Mouse (Mus musculus) hematopoietic stem cell, adult 5-6 weeks (primary cell): ENCODE data around the gene Brat1. TPM values are rescaled to one million over a fixed set of nuclear protein-coding genes. Genes with fewer than 3 reads are reported as not detected.
A peak's percentile ranks its signal among the peaks of the same experiment; 100 is the strongest.
"Not testable (repeated sequence)": the region's sequence is repeated elsewhere in the genome, so short reads cannot be mapped to it uniquely, and the experiment has no call there.

Source experiments
- ATAC-seq, 2 experiments: fragments of 125-278 bp in 1 of 2; replicated peaks in 1 of 2; 2 replicates each; pipeline ENCODE4 v1.8.0; 2016 to 2017; ENCODE audit warnings: inconsistent platforms in 2 of 2, mild to moderate bottlenecking in 2 of 2, moderate number of reproducible peaks in 2 of 2, low read depth in 1 of 2, moderate TSS enrichment in 1 of 2; ENCODE audit not compliant: low FRiP score in 2 of 2, poor library complexity in 2 of 2, severe bottlenecking in 2 of 2, insufficient read depth in 1 of 2, low TSS enrichment in 1 of 2
- total RNA-seq: library from RNA; stranded (forward); fragments of 172-1452, 232-1000 nt; gene quantifications from 2 replicates; pipeline ENCODE4 v1.2.3, GENCODE M21; 2017

The Brat1 gene
- 11.2 and 15.5 TPM in 2 replicates for total RNA-seq

DNA sequence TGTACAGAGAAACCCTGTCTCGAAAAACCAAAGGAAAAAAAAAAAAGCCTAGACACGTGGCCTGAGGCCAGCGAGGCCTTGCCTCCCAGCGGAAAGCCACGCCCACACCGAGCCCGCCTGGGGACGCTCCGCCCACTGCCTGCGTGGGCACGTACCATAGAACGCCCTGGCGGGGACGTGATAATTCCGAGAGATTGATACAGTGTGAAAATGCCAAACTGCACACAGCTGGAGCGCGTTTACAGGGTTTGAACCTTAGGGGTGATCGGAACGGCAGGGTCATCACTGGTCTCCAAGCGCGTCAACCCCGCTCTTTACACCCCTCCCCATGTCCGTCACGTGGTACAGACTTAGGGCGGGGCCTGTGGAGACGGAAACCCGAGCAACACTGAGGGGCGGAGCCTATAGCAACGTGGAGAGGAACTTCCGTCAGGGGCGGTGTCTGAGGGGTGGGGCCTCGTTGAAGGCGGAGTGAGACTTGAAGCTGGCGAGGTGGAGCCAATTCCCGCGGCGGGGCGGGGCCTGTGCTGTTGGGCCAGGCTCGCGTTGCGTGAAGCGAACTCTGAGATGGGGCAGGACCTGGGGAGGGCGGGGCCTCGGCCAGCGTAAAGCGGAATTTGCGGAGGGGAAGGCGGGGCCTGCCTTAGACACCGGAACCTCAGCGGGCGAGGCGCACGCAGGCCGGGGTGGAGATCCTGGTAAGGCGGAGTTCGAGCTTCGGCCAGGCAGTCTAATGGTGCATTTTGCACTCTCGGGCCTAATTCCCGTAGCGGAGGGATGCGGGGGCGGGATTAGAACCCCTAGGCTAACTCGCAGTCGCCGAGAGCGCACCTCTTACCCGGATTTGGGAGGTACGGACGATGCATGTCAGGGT, at the start of gene Brat1:
Brat1 (plus strand) TSS at position 634 of the 874 bp plus-strand sequence.
- peak; percentile 89 to 90 for ATAC-seq

DNA sequence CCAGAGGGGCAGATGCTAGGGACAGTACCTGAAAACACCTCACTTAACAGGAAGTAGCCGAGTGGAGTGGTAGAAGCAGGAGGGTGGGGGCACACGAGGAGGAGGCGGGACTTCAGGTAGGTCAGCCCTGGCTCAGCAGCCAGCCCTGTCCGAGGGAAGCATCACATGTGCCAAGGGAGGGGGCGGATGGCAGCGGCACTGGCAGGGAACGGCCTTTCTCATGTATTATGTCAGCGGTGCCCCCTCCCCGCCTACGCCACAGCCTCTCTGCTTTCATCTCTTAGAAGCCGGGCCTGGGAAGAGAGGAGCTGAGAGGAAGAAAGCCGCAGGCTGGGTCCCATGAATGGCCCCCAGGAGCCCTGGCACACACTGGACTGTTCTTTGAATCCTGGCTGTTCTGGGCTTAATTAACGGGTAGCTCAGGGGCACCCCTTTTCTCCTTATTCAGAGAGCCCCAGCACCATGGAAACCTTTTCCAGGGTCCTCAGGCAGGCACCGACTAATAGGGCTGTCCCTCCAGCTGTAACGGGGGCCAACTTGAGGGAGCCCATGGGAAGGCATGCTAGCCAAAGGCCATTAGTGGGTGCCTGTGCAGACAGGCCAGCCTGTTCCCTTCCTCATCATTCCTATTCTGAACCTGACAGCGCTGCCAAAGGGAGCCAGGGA, 45.1 kb upstream of the Brat1 start:
- no peak for ATAC-seq

DNA sequence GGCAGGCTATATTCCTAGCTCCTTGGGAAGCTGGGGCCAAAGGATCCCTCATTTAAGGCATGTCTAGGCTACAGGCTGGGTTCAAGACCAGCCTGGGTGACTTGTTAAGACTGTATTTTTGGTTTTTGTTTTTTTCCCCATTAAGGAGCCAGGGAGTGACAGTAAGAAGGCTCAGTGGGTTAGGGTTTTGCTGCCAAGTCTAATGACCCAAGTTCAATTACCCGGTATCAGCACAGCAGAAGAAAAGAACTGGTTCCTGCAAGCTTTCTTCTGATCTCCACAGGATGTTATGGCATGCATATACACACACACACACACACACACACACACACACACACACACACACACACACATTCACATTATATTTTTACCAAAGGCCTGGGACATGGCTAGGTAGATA, 44.4 kb upstream of the Brat1 start:
- no peak for ATAC-seq

DNA sequence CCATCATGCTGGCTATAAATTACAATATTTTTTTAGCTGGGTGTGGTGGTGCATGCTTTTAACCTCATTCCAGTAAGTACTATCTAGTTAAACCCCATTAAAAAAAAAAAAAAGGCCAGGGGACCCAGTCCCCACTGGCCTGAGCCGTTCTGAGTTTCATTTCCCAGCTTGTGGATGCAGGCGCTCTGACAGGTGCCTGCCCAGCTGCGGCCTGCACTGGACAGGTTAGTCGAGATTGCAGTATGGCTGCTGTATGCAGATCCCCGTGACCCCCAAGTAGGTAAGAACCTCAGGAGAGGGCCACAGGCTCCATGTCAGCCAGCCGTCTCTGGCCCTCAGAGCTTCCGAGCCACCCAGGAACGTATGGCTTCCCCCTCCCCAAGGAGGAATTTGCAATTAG, 43.4 kb upstream of the Brat1 start:
- no peak for ATAC-seq

DNA sequence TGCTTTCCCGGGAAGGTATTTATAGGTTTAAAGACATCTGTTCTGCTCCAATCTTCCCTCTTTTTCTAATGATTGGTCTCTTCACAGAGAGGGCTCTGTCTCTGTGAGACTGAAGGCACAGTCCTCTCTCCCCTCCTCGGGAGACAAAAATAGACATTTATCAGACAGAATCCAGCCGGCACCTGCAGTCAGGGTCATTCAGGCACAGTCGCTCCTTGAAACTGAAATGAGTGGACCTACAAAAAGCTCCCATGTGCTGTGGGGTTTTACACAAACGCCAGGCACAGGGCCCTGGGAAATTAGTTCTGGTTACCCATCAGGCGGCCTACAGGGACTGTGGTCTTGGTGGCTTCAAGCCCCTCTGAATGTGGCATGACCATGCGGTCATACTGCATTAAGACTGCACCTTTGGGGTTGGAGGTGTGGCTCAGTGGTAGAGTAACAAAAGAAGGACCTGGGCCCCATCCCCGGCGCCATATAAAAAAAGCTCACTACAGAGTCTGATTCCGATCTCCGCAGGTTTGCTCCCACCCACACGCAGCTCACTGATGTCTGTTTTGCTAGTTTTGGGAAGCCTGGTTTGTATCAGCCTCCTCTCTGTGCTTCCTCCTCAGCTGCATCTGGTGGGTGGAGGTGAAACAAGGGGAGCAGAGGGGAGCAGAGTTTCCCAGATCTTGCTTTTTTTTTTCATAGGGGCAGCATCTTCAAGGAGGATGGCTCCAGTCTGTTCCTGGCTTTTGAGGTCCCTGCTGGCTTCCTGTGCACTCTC, 42.8 kb upstream of the Brat1 start:
- ATAC-seq, result no peak

DNA sequence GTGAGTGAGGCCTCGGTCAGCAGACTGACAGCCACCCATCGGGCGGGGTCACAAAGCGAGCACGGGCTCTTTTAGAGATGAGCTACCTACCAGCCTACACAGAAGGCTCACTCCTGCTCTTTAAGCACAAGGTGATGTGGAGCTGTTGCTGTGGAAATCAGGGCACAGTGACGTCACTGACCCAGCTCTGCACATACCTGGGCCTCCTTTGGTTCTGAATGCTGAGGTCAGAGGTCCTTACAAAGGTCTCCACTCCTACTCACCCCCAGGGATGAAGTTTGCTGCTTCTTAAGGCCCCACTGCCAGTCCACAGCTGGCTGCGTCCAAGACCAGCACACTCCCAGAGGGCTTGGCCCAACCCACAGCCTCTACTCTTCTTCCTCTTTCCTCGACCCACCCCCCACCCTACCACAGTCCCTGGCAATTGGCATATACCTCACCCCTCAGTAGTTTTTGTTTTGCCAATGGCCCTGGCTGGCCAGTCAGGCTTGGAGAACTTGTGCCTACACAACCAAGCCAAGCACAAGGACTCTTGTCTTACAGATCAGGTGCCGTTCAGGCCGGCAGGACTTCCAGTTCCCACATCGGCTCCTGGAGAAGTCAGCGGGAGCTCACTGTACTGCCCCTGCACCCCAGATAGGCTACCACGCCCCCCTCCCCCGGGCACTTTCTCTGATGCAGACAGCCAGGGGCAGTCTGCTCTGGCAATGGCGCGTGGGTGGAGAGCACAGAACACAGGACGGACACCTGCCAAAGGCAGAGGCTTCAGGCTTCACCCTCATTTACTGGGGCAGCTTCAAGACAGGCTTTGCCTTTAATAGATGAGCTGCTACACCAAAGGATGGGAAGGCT, 41.8 kb upstream of the Brat1 start:
- ATAC-seq, result peak; percentile 68 to 80

DNA sequence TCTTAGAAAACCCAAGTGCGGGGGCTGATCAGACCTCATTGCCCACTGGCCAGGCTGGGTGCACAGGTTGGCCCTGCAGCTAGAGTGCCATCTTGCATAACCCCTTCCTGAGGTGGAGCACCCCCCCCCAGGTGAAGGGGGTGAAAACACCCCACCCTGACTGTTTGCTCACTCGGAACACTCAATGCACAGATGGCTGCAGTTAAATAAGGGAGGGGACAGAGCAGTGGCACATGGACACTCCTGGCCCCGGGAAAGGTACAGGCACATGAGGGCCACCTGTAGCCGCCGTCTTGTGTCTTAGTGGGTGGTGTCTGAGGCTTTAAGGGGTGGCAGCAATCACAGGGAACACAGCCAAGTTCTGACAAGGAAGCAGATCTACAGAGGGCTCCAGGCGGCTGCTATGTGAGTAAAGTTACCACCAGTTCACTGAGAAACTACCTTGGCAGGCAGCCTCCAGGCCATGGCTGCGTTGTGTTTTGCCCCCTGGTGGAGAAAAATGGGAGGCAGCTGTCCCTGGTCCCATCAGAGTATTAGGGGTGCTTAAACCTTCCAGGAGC, 41.1 kb upstream of the Brat1 start:
- peak; percentile 68 to 82 for ATAC-seq

DNA sequence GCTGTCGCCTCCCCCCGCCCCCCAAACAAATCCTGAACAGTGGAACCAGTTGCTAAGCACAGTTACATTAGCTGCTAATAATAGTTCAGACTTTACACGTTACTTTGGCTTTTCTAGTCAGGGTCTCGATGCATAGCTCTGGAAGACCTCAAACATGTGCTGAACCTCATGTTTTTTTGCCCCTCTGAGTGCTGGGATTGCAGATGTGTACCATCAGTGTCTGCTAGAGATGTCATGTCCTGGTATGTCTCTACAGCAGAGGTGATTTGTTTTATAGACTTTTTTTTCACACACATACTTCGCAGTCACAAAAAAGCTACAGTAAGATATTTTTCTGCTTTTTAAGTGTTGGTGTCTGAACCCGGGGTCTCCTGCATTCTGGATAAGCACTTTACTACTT, 32.7 kb upstream of the Brat1 start:
- ATAC-seq, result no peak

DNA sequence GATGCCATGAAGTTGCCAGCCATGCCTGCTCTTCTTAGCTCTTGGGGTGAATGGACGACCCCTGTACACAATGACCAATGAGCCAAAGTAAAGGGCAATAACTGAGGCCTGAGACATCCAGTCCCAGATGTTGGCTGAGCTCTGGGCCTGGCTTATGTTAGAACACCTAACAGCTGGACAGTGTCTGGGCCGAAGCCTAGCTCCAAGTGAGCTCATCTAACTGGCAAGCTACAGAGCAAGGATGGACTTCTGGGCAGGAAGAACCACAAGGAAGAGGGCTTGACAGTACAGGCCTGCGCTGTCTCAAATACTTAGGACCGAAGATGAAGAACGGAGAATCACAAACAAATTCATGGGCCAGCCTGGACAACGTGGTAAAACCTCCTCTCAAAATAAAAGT, 32.2 kb upstream of the Brat1 start:
- not testable (repeated sequence) for ATAC-seq

DNA sequence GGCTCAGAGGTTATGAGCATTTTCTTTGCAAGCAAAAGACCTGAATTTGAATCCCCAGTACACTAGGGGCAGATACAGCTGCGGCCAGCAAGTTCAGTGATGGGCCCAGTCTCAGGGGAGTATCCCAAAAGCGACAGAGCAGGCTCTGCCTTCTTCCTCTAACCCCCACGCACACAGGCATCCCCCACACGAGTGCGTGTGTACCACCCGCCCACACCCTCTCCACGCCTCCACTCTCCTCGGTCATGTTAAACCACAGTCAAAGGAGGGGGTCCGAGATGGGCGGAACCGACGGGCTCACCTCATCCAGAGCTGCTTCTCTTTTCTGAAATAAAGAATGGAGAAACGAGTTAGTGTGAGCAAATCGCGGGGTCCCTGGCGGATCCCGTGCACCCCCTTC, 30.8 kb upstream of the Brat1 start:
- no peak for ATAC-seq

DNA sequence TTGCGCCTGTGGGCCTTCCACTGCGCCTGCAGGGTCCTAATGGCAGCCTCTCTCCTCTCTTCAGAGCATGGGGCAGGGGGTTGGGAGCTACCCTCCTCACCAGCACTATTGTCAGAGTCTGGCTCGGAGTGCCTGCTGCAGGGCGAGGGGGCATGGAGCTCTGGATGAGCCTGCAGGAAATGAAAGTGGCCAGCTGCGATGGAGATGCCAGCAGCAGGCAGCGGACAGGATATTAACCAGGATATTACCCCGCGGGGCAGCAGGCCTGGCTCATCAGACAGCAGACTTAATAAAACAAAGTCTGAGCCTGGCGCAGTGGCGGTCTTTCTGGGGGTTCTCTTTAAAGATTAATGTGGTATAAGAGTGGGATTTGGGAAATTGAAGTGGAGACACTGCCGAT, 29.7 kb upstream of the Brat1 start:
- ATAC-seq, result no peak

DNA sequence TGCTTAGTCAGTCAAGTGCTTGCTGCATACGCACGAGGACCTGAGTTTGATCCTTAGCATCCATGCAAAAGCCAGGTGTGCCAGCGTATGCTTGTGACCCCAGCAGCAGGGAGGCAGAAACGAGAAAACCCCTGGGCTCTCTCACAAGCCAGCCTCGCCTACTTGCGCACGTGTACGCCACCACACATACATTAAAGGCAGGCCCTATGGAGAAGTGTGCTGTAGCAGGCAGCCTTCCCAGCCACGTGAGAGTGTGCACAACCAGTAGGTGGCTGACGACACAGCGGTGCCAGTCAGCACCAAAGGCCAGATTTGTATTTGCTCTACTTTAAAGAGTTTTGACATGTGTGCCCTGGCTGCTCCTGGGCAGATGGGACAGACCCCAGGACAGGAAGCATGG, 29.2 kb upstream of the Brat1 start:
- no peak for ATAC-seq

DNA sequence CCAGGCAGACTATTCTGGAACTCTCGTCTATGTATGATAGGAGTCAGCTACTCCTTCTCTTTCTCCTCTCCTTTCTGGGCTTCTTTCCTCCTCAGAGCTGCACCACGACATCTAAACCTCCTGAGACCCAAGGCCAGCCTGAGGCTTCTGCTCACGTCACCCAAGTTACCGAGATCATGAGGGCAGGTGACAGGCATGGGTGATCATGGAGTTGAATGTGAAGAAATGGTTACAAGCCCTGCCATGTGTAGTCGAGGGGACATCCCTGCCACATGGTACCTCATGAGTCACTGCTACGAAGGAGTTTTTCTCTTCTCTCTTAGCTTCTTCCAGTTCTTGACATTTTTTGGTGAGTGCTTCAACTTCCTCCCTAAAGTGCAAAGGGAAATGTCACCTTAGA, 27.7 kb upstream of the Brat1 start:
- ATAC-seq, result no peak

DNA sequence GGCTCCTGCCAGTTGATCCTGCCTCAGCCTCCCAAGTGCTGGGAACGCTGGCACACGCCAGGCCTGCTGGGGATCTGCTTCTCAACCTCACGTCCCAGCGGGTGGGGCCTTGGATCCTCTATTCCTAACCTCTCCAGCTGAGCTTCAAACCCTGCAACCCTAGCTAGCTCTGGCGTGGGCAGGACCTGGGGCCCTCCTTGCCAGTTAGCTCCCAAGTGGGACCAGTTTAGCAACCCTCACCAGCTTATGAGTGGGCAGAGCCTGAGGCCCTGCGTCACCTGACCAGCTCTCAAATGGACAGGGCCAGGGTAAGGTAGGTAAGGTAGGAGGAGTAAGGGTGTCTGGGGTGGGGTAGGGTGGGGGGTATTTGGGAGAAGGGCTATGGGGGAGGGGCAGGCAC, 24.8 kb upstream of the Brat1 start:
- ATAC-seq, result no peak

DNA sequence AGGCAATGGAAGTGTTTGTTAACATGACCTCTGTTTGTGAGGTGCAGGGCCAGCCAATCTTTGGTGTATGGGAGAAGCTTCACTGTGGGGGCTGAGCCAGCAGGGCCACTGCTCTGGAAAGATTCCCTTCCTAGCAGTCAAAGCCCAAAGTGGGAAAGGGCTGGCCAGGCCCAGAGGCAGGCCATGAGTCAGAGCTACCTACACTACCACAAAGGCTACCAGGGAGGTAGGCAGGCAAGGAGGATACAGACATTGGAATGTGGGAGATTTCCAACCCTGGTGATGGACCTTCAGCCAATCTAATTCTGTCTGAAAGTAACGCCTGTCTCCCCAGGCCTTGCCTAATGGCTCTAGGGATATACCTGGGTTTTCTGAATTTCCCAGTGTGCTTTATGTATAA, 23.9 kb upstream of the Brat1 start:
- no peak for ATAC-seq

DNA sequence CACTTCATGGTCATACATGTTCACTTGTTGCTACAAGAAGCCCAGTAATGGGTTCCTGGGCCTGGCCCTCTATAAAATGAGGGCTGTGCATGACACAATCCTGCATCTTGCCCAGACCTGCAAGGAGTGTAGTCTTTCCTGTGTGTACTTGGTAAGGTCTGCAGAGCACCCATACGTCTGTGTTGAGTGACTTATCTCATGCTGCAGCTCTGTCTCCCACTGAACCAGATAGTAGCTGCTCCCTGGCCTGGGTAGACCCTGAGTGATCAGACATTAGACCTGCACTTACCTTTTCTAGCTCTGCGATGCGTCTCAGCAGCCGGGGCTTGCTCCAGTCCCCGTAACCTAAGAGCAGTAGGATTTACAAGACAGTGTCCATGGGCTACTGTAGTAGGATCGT, 22.7 kb upstream of the Brat1 start:
- no peak for ATAC-seq
